Mouse (Mus musculus) G1E (cell line): ENCODE measurements around the gene Cstf3. TPM values are rescaled to one million over a fixed set of nuclear protein-coding genes. Genes with fewer than 3 reads are reported as not detected.

Experiments used
- ATAC-seq: 2 replicates; pipeline ENCODE4 v1.8.0; 2016; ENCODE audit warnings: mild to moderate bottlenecking; ENCODE audit not compliant: insufficient number of reproducible peaks, poor library complexity, low FRiP score, severe bottlenecking; ENCODE audit errors: extremely low read depth
- DNase-seq: peaks from one replicate; pipeline ENCODE4 v3.0.0; 2012; ENCODE audit warnings: low spot score
- H3K27me3 ChIP-seq: 2 replicates; pipeline ENCODE4 v1.6.1; 2012; ENCODE audit warnings: mild to moderate bottlenecking, low read length, inconsistent platforms; ENCODE audit not compliant: insufficient read depth
- H3K36me3 ChIP-seq: replicated peaks from 2 replicates; pipeline ENCODE3; 2012; ENCODE audit warnings: mild to moderate bottlenecking, inconsistent platforms
- H3K4me1 ChIP-seq: 2 replicates; pipeline ENCODE4 v1.6.1; 2012; ENCODE audit warnings: low read depth, low read length, inconsistent platforms, mixed read lengths; ENCODE audit not compliant: insufficient read depth
- H3K4me3 ChIP-seq: 2 replicates; pipeline ENCODE4 v1.5.1; 2012; ENCODE audit warnings: low read depth, mild to moderate bottlenecking, inconsistent platforms, low read length, moderate library complexity, mixed read lengths
- H3K9me3 ChIP-seq: replicated peaks from 2 replicates; pipeline ENCODE4 v1.6.1; 2012; ENCODE audit warnings: inconsistent platforms
- CTCF ChIP-seq: IDR thresholded peaks from 2 replicates; pipeline ENCODE4 v1.5.1; 2012; ENCODE audit warnings: low read depth, low read length, inconsistent platforms, mixed read lengths
- GATA1 ChIP-seq: IDR thresholded peaks from 2 replicates; pipeline ENCODE4 v1.6.1; 2012; ENCODE audit warnings: borderline replicate concordance, low read length, inconsistent platforms, mixed read lengths
- GATA2 ChIP-seq: IDR thresholded peaks from 2 replicates; pipeline ENCODE4 v1.6.1; 2012; ENCODE audit warnings: low read depth, low read length, inconsistent platforms, borderline replicate concordance
- POLR2AphosphoS5 ChIP-seq: IDR thresholded peaks from 2 replicates; pipeline ENCODE4 v1.6.1; 2012; ENCODE audit warnings: low read depth, low read length, inconsistent platforms; ENCODE audit not compliant: insufficient replicate concordance
- TAL1 ChIP-seq: conservative IDR thresholded peaks from 2 replicates; pipeline ENCODE4 v1.6.1; 2012; ENCODE audit warnings: low read depth, low read length, inconsistent platforms, mixed read lengths
- polyA plus RNA-seq: library from polyadenylated mRNA; stranded (reverse); fragments of >175 nt; gene quantifications from 2 replicates; pipeline ENCODE4 v1.2.3, GENCODE M21; 2012
- total RNA-seq, 2 experiments: library from RNA; stranded (forward) in 1 of 2; stranded (reverse) in 1 of 2; fragments of 200-1000 nt in 1 of 2; fragments of >200 nt in 1 of 2; fragmentation: Nextera tagmentation in 1 of 2; gene quantifications; 2 replicates each; pipeline ENCODE4 v1.2.3; 2014 to 2017

The Cstf3 gene
- total and polyA plus RNA-seq, 3 experiments, result 7.7 to 88.1 (median 30.3) TPM

GRCm38 (mm10) chr2:104581281-104581879 is 8.9 kb upstream of the Cstf3 start:
- ATAC-seq, result no peak
- Histone ChIP-seq H3K27me3 (peaks cover 16% of the 10 kb centered on the region), H3K9me3 (no peaks in the 10 kb centered on the region), H3K4me3 (no peak overlapping the region), H3K4me1 (peaks cover 15% of the 10 kb centered on the region; the same call in 1 of the 2 replicates), H3K36me3 (no peaks in the 10 kb centered on the region)
- no peak for DNase-seq
- no peak for TF ChIP-seq GATA2
- no peak for TF ChIP-seq GATA1
- TF ChIP-seq POLR2AphosphoS5, result no peak
- TF ChIP-seq CTCF, result no peak
- TF ChIP-seq TAL1, result no peak

GRCm38 (mm10) chr2:104583032-104583431 is 7.3 kb upstream of the Cstf3 start:
- no peak for TF ChIP-seq GATA2
- no peak for TF ChIP-seq CTCF
- TF ChIP-seq GATA1, result no peak
- no peak for TF ChIP-seq POLR2AphosphoS5
- TF ChIP-seq TAL1, result no peak
- peaks cover 16% of the 10 kb centered on the region for H3K27me3 ChIP-seq
- ATAC-seq, result no peak
- no peaks in the 10 kb centered on the region for H3K36me3 ChIP-seq
- no peak for DNase-seq
- no peak overlapping the region for H3K4me3 ChIP-seq
- peaks cover 7% of the 10 kb centered on the region; the same call in 1 of the 2 replicates for H3K4me1 ChIP-seq
- H3K9me3 ChIP-seq, result no peaks in the 10 kb centered on the region

- Histone ChIP-seq H3K4me3 (no peak overlapping the region), H3K36me3 (no peaks in the 10 kb centered on the region), H3K27me3 (peaks cover 13% of the 10 kb centered on the region), H3K9me3 (no peaks in the 10 kb centered on the region), H3K4me1 (peaks cover 7% of the 10 kb centered on the region)
- no peak for TF ChIP-seq POLR2AphosphoS5
- ATAC-seq (no peak), DNase-seq (no peak)
Observed at GRCm38 (mm10) chr2:104584226-104584625, 6.1 kb upstream of the Cstf3 start.

- no peak overlapping the region for H3K4me3 ChIP-seq
- no peaks in the 10 kb centered on the region for H3K9me3 ChIP-seq
- ATAC-seq, result no peak
- no peaks in the 10 kb centered on the region for H3K36me3 ChIP-seq
- TF ChIP-seq GATA2 (no peak), GATA1 (no peak), CTCF (no peak), POLR2AphosphoS5 (no peak), TAL1 (no peak)
- no peak for DNase-seq
- peaks cover 4% of the 10 kb centered on the region for H3K27me3 ChIP-seq
- peaks cover 9% of the 10 kb centered on the region for H3K4me1 ChIP-seq
Observed at GRCm38 (mm10) chr2:104585645-104586044, 4.7 kb upstream of the Cstf3 start.

GRCm38 (mm10) chr2:104588552-104588951 is 1.8 kb upstream of the Cstf3 start:
- peaks cover 17% of the 10 kb centered on the region for H3K4me1 ChIP-seq
- no peak for DNase-seq
- H3K4me3 ChIP-seq, result no peak overlapping the region
- no peak for TF ChIP-seq TAL1
- TF ChIP-seq GATA2, result no peak
- no peak for TF ChIP-seq GATA1
- TF ChIP-seq CTCF, result no peak
- no peak for TF ChIP-seq POLR2AphosphoS5
- no peak for ATAC-seq
- H3K36me3 ChIP-seq, result peaks cover 7% of the 10 kb centered on the region
- H3K9me3 ChIP-seq, result no peaks in the 10 kb centered on the region
- H3K27me3 ChIP-seq, result no peaks in the 10 kb centered on the region

GRCm38 (mm10) chr2:104590829-104591117 is 450 bp downstream of the Cstf3 start:
- no peak for DNase-seq
- Histone ChIP-seq H3K4me3 (peak overlapping the region; percentile 93), H3K9me3 (no peaks in the 10 kb centered on the region), H3K36me3 (peaks cover 13% of the 10 kb centered on the region), H3K4me1 (peaks cover 30% of the 10 kb centered on the region), H3K27me3 (no peaks in the 10 kb centered on the region)
- TF ChIP-seq POLR2AphosphoS5 (no peak), GATA2 (no peak), CTCF (no peak), GATA1 (no peak), TAL1 (no peak)
- ATAC-seq, result no peak
